Mouse (Mus musculus): Measurements from ENCODE around the gene Cacna1c.
A peak's percentile ranks its signal among the peaks of the same experiment; 100 is the strongest.

Gene Cacna1c

GRCm38 (mm10) chr6:118999329-118999875 lies 196.8 kb downstream of the Cacna1c start:
- DNase-seq = no peak

- DNase-seq = no peak
Measured at GRCm38 (mm10) chr6:118997397-118997796, 198.8 kb downstream of the Cacna1c start.

GRCm38 (mm10) chr6:118994272-118995061 lies 201.8 kb downstream of the Cacna1c start:
- no peak for DNase-seq

- DNase-seq = no peak
Measured at GRCm38 (mm10) chr6:118992391-118992790, 203.8 kb downstream of the Cacna1c start.

- DNase-seq = peak in 1 of 2 experiments; percentile 26
Measured at GRCm38 (mm10) chr6:118989999-118990776, 206.0 kb downstream of the Cacna1c start.

- DNase-seq = peak; percentile 25 to 28
Measured at GRCm38 (mm10) chr6:118984181-118984901, 211.9 kb downstream of the Cacna1c start.

GRCm38 (mm10) chr6:118983471-118984040 lies 212.7 kb downstream of the Cacna1c start:
- no peak for DNase-seq

GRCm38 (mm10) chr6:118980265-118980664 lies 216.0 kb downstream of the Cacna1c start:
- no peak for DNase-seq

- DNase-seq = no peak
Measured at GRCm38 (mm10) chr6:118977443-118978271, 218.6 kb downstream of the Cacna1c start.

GRCm38 (mm10) chr6:118976617-118977016 lies 219.6 kb downstream of the Cacna1c start:
- DNase-seq = no peak

- DNase-seq = no peak
Measured at GRCm38 (mm10) chr6:118971844-118972531, 224.2 kb downstream of the Cacna1c start.

GRCm38 (mm10) chr6:118968776-118969175 lies 227.4 kb downstream of the Cacna1c start:
- no peak for DNase-seq

- no peak for DNase-seq
Measured at GRCm38 (mm10) chr6:118966904-118967303, 229.3 kb downstream of the Cacna1c start.

GRCm38 (mm10) chr6:118965577-118965976 lies 230.6 kb downstream of the Cacna1c start:
- no peak for DNase-seq

GRCm38 (mm10) chr6:118963806-118964205 lies 232.4 kb downstream of the Cacna1c start:
- DNase-seq = no peak

- DNase-seq = no peak
Measured at GRCm38 (mm10) chr6:118963283-118963682, 232.9 kb downstream of the Cacna1c start.

GRCm38 (mm10) chr6:118958529-118958928 lies 237.7 kb downstream of the Cacna1c start:
- no peak for DNase-seq

GRCm38 (mm10) chr6:118956234-118956633 lies 240.0 kb downstream of the Cacna1c start:
- DNase-seq = no peak

GRCm38 (mm10) chr6:118955777-118956176 lies 240.4 kb downstream of the Cacna1c start:
- DNase-seq = no peak

GRCm38 (mm10) chr6:118954988-118955554 lies 241.1 kb downstream of the Cacna1c start:
- DNase-seq = no peak

- no peak for DNase-seq
Measured at GRCm38 (mm10) chr6:118952377-118952776, 243.8 kb downstream of the Cacna1c start.
